Mouse (Mus musculus) gastrocnemius, postnatal 10 days (tissue): Measurements from ENCODE around the gene Hemk1. TPM values are rescaled to one million over a fixed set of nuclear protein-coding genes. Genes with fewer than 3 reads are reported as not detected.

Experiments used
- DNase-seq: peaks from one replicate; pipeline ENCODE4 v3.0.0; 2021; ENCODE audit warnings: mixed read lengths
- total RNA-seq, 2 experiments: library from RNA; stranded (reverse); gene quantifications; 2 replicates each; pipeline ENCODE4 v1.2.3; 2021

Hemk1 gene
- total RNA-seq, 2 experiments from 2014 or later, result 12.8 to 14.4 TPM

DNA sequence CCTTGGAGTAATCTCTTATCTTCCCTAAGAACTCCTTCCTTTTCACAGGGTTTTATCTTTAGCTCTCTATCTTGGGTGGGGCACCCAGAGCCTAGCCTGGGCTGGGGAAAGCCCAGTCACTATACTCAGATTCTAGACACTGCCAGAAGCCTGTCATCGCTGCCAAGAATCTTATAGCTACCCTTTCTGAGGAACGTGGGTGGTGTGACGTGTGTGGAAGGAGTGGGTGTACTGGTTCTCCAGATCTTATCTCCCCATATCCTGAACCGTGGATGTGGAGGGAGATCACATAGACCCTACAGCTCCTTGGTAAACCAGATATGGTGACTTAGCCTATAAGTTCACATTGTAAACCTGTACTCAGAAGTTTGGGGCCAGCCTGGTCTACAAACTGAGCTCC, 42.5 kb downstream of the Hemk1 start:
- DNase-seq, result no peak

GRCm38 (mm10) chr9:107294249-107294648, 43.9 kb downstream of the Hemk1 start:
- peak; percentile 85 for DNase-seq

GRCm38 (mm10) chr9:107290897-107291296, 47.3 kb downstream of the Hemk1 start:
- DNase-seq, result peak; percentile 88

GRCm38 (mm10) chr9:107289211-107290076, 48.7 kb downstream of the Hemk1 start, which contains the start of gene Mapkapk3:
Gene Mapkapk3, minus strand, starts transcription at chr9:107289877.
- peak; percentile 81 for DNase-seq

DNA sequence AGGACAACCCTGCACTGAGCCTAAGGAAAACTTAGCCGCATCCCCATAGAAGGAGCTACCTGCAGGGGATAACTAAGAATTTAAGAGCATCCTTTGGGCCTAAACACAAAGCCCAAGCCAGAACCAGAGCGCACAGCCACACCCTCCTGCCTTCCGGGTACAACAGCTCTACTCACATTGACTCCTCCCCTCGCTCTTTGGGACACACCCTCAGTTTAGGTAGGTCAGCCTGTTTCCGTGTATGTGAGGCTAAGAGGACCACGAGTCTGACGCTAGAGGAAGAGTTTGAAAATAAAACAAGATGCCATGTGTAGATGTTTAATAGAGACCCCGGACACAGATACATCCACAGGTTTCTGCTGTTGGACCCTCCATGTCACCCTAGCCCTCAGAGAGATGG, 49.4 kb downstream of the Hemk1 start:
- no peak for DNase-seq

- DNase-seq, result no peak
These were observed 50.0 kb downstream of the Hemk1 start for GRCm38 (mm10) chr9:107288105-107288650.

- no peak for DNase-seq
These were observed 50.9 kb downstream of the Hemk1 start for GRCm38 (mm10) chr9:107287294-107287693.

DNA sequence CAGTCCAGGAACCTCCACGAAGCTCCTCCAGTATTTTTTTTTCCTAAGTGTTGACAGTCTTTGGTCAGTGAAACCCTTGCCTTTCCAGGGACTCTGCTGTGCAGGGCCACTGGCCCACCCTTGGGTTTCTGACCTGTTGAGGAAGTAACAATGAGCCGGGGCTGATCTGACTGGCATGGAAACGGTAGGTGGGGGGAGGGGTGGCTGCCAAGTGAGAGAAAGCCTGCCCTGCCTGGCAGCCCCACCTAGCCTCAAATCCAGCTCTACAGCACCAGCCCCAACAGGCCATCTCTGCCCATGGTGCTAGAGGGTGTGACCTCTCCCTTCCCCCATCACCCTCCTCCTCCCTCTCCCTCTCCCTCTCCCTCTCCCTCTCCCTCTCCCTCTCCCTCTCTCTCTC, 53.1 kb downstream of the Hemk1 start:
- DNase-seq, result no peak

- no peak for DNase-seq
These were observed 55.2 kb downstream of the Hemk1 start for GRCm38 (mm10) chr9:107282951-107283350.

DNA sequence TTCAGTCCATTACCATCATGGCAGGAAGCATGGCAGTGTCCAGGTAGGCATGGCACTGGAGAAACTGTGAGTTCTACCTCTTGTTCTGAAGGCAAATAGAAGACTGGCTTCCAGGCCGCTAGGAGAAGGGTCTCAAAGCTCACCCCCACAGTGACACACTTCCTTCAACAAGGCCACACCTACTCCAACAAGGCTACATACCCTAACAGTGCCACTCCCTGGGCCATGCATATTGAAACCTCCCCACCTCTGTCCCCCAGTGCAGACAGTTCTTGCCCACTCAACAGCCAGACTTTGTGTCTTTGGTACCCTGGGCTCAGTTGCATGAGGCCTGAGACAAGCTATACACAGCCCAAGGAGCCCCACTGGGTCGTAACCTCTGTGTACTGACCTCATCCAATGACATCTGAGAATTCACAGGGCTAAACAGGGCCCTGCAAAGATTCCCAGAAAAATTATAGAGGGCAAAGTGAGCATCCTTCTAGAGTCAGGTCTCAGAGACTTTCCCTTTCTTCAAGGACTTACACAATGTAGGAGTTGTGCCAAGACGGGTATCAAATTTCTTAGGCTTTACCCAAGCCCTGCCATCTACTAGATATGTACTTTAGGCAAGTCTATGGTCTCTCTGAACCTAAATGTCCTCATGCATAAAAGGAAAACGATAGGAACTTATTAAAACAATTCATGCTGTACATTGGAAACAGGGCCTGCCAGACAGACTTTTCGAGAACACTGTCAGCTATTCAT, 56.7 kb downstream of the Hemk1 start:
- no peak for DNase-seq

- DNase-seq, result no peak
These were observed 57.7 kb downstream of the Hemk1 start for GRCm38 (mm10) chr9:107280322-107281027.

GRCm38 (mm10) chr9:107279378-107280321, 58.5 kb downstream of the Hemk1 start:
- DNase-seq, result peak; percentile 26

- DNase-seq, result peak; percentile 47
These were observed 59.4 kb downstream of the Hemk1 start for GRCm38 (mm10) chr9:107278527-107279377.

DNA sequence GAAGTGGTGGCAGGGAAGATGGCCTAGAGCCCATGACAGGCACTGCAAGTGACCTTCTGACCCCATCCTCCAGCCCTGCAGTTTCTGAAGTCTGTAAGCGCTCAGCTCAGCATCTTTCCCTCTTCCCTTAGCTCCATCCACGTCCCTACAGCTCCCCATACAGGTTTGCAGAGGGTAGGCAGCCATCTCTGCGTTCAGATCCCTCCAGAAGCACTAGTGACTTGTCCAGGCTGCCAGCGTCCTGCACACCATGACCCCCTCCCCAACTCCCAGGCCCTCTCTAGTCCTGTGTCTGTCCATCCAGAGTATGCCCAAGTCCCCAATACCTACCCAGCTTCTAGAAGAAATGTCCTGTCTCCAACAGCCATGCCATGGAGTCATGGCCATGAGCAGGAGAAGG, 60.0 kb downstream of the Hemk1 start:
- DNase-seq, result no peak

- DNase-seq, result no peak
These were observed 60.5 kb downstream of the Hemk1 start for GRCm38 (mm10) chr9:107277603-107278002.

Other genes starting within 250 kb of the Hemk1 start
- gene Dock3, start 106.4 kb downstream of the Hemk1 start, total RNA-seq, result under 1 TPM; 0.27 to 0.70 TPM
- 10 to 100 TPM; 11.0 to 14.4 TPM for gene Mapkapk3, start 48.5 kb downstream of the Hemk1 start, total RNA-seq
- 10 to 100 TPM in 1 of 2 experiments, 1 to 10 TPM in 1; 6.7 to 16.8 TPM for gene Cish, start 42.3 kb downstream of the Hemk1 start, total RNA-seq
- gene 6430571L13Rik, start 2.3 kb upstream of the Hemk1 start, total RNA-seq, result 10 to 100 TPM; 29.4 to 54.7 TPM
- 1 to 10 TPM; 2.1 to 2.4 TPM for gene Cacna2d2, start 61.3 kb upstream of the Hemk1 start, total RNA-seq
- gene Tmem115, start 195.6 kb upstream of the Hemk1 start, total RNA-seq, result 10 to 100 TPM; 20.2 to 22.7 TPM
- gene Cyb561d2, start 203.8 kb upstream of the Hemk1 start, total RNA-seq, result 1 to 10 TPM; 3.5 to 4.0 TPM
- 1 to 10 TPM; 7.3 to 8.0 TPM for gene Nprl2, start 203.9 kb upstream of the Hemk1 start, total RNA-seq
- gene Zmynd10, start 208.9 kb upstream of the Hemk1 start, total RNA-seq, result under 1 TPM in 1 of 2 experiments, not detected in 1; 0.18 TPM
- gene Rassf1, start 213.2 kb upstream of the Hemk1 start, total RNA-seq, result 10 to 100 TPM; 15.1 to 23.4 TPM
- gene Tusc2, start 224.9 kb upstream of the Hemk1 start, total RNA-seq, result 10 to 100 TPM; 18.7 to 20.9 TPM
- 10 to 100 TPM; 14.4 to 27.5 TPM for gene Hyal2, start 229.6 kb upstream of the Hemk1 start, total RNA-seq
- 1 to 10 TPM; 2.5 to 5.0 TPM for gene Hyal1, start 238.6 kb upstream of the Hemk1 start, total RNA-seq
- gene Naa80, start 240.5 kb upstream of the Hemk1 start, total RNA-seq, result 10 to 100 TPM; 12.1 to 15.7 TPM
- gene Hyal3, start 242.5 kb upstream of the Hemk1 start, total RNA-seq, result 1 to 10 TPM in 1 of 2 experiments, under 1 TPM in 1; 0.28 to 1.1 TPM
- 10 to 100 TPM; 34.6 to 40.4 TPM for gene Ifrd2, start 249.3 kb upstream of the Hemk1 start, total RNA-seq